Mouse (Mus musculus) c-Kit-negative CD71-positive TER-119-positive erythroid progenitor cells, embryonic 14.5 days (primary cell): ENCODE data around the gene Zfp668.

Source experiments
- DNase-seq: peaks from one replicate; pipeline ENCODE4 v3.0.0-alpha.2; 2013; ENCODE audit warnings: low read depth, low spot score

Zfp668 gene

GRCm38 (mm10) chr7:127895442-127895841 lies 18.8 kb upstream of the Zfp668 start, which contains the start of the genes Gm21974 and Vkorc1:
Gene Gm21974, minus strand, starts transcription at chr7:127895454.
Gene Vkorc1, minus strand, starts transcription at chr7:127895617.
- DNase-seq: peak; percentile 85

- DNase-seq: no peak
Observed at GRCm38 (mm10) chr7:127894480-127894879, 17.9 kb upstream of the Zfp668 start.

GRCm38 (mm10) chr7:127890798-127891197 lies 14.2 kb upstream of the Zfp668 start, which contains the start of gene Prss53:
Gene Prss53, minus strand, starts transcription at chr7:127890970.
- no peak for DNase-seq

- DNase-seq: no peak
Observed at GRCm38 (mm10) chr7:127888821-127889220, 12.2 kb upstream of the Zfp668 start.

- no peak for DNase-seq
Observed at GRCm38 (mm10) chr7:127887781-127888180, 11.2 kb upstream of the Zfp668 start.

GRCm38 (mm10) chr7:127887191-127887590 lies 10.6 kb upstream of the Zfp668 start:
- no peak for DNase-seq

GRCm38 (mm10) chr7:127886551-127886950 lies 9.9 kb upstream of the Zfp668 start:
- no peak for DNase-seq

- no peak for DNase-seq
Observed at GRCm38 (mm10) chr7:127885951-127886350, 9.3 kb upstream of the Zfp668 start.

GRCm38 (mm10) chr7:127880431-127880830 lies 3.8 kb upstream of the Zfp668 start:
- no peak for DNase-seq

- DNase-seq: no peak
Observed at GRCm38 (mm10) chr7:127879301-127879700, 2.7 kb upstream of the Zfp668 start.

- DNase-seq: peak; percentile 75
Observed at GRCm38 (mm10) chr7:127876041-127876466, 574 bp downstream of the Zfp668 start, which contains the start of gene Zfp646. Gene Zfp646, plus strand, starts transcription at chr7:127876221.

GRCm38 (mm10) chr7:127875627-127876001 lies 1.0 kb downstream of the Zfp668 start:
- peak; percentile 66 for DNase-seq

GRCm38 (mm10) chr7:127874812-127875626 lies 1.6 kb downstream of the Zfp668 start:
- DNase-seq: no peak

GRCm38 (mm10) chr7:127870136-127870821 lies 6.3 kb downstream of the Zfp668 start:
- DNase-seq: no peak

GRCm38 (mm10) chr7:127869149-127869810 lies 7.3 kb downstream of the Zfp668 start:
- no peak for DNase-seq

GRCm38 (mm10) chr7:127867641-127868040 lies 9.0 kb downstream of the Zfp668 start:
- DNase-seq: no peak

GRCm38 (mm10) chr7:127866434-127866833 lies 10.2 kb downstream of the Zfp668 start:
- DNase-seq: no peak

GRCm38 (mm10) chr7:127858258-127858657 lies 18.4 kb downstream of the Zfp668 start:
- DNase-seq: no peak

GRCm38 (mm10) chr7:127850906-127851305 lies 25.7 kb downstream of the Zfp668 start:
- DNase-seq: no peak

- no peak for DNase-seq
Observed at GRCm38 (mm10) chr7:127849973-127850875, 26.4 kb downstream of the Zfp668 start.
